Mouse (Mus musculus): ENCODE measurements around the gene Epas1.

The Epas1 gene

GRCm38 (mm10) chr17:86753130-86753821 lies at the start of gene Epas1:
Epas1 (plus strand) TSS chr17:86753700.
- in situ Hi-C loops (cut with MboI, MseI) = no loop called here

GRCm38 (mm10) chr17:86705236-86705635 lies 48.3 kb upstream of the Epas1 start:
- in situ Hi-C loops (cut with MboI, MseI) = no loop called here

GRCm38 (mm10) chr17:86706467-86706866 lies 47.0 kb upstream of the Epas1 start:
- in situ Hi-C loops (cut with MboI, MseI) = no loop called here

- in situ Hi-C loops (cut with MboI, MseI) = no loop called here
Observed at GRCm38 (mm10) chr17:86709803-86710202, 43.7 kb upstream of the Epas1 start.

- in situ Hi-C loops (cut with MboI, MseI) = no loop called here
Observed at GRCm38 (mm10) chr17:86710379-86710778, 43.1 kb upstream of the Epas1 start.

GRCm38 (mm10) chr17:86711949-86712348 lies 41.6 kb upstream of the Epas1 start:
- in situ Hi-C loops (cut with MboI, MseI) = no loop called here

- in situ Hi-C loops (cut with MboI, MseI) = no loop called here
Observed at GRCm38 (mm10) chr17:86712601-86713000, 40.9 kb upstream of the Epas1 start.

GRCm38 (mm10) chr17:86713591-86713990 lies 39.9 kb upstream of the Epas1 start:
- in situ Hi-C loops (cut with MboI, MseI) = no loop called here

GRCm38 (mm10) chr17:86724786-86725415 lies 28.6 kb upstream of the Epas1 start:
- in situ Hi-C loops (cut with MboI, MseI) = no loop called here

GRCm38 (mm10) chr17:86726480-86726879 lies 27.0 kb upstream of the Epas1 start:
- in situ Hi-C loops (cut with MboI, MseI) = no loop called here

- in situ Hi-C loops (cut with MboI, MseI) = no loop called here
Observed at GRCm38 (mm10) chr17:86727031-86727430, 26.5 kb upstream of the Epas1 start.

- in situ Hi-C loops (cut with MboI, MseI) = no loop called here
Observed at GRCm38 (mm10) chr17:86731273-86731672, 22.2 kb upstream of the Epas1 start.

GRCm38 (mm10) chr17:86732024-86732423 lies 21.5 kb upstream of the Epas1 start:
- in situ Hi-C loops (cut with MboI, MseI) = no loop called here

GRCm38 (mm10) chr17:86732522-86732921 lies 21.0 kb upstream of the Epas1 start:
- in situ Hi-C loops (cut with MboI, MseI) = no loop called here

GRCm38 (mm10) chr17:86733644-86734043 lies 19.9 kb upstream of the Epas1 start:
- in situ Hi-C loops (cut with MboI, MseI) = no loop called here

GRCm38 (mm10) chr17:86738477-86738876 lies 15.0 kb upstream of the Epas1 start:
- in situ Hi-C loops (cut with MboI, MseI) = no loop called here

- in situ Hi-C loops (cut with MboI, MseI) = no loop called here
Observed at GRCm38 (mm10) chr17:86743351-86743941, 10.1 kb upstream of the Epas1 start.

GRCm38 (mm10) chr17:86744943-86745342 lies 8.6 kb upstream of the Epas1 start:
- in situ Hi-C loops (cut with MboI, MseI) = no loop called here

- in situ Hi-C loops (cut with MboI, MseI) = no loop called here
Observed at GRCm38 (mm10) chr17:86751373-86751871, 2.1 kb upstream of the Epas1 start.

- in situ Hi-C loops (cut with MboI, MseI) = no loop called here
Observed at GRCm38 (mm10) chr17:86753931-86754805, 668 bp downstream of the Epas1 start.

GRCm38 (mm10) chr17:86754806-86755571 lies 1.5 kb downstream of the Epas1 start:
- in situ Hi-C loops (cut with MboI, MseI) = no loop called here
